Mouse (Mus musculus) right cerebral cortex, adult 18-20 months (tissue): Measurements from ENCODE around the gene Aktip.
A peak's percentile ranks its signal among the peaks of the same experiment; 100 is the strongest.

Source experiments
- DNase-seq: peaks from one replicate; pipeline ENCODE4 v3.0.0; 2022; ENCODE audit warnings: mixed read lengths

Aktip gene

GRCm38 (mm10) chr8:91199876-91200275 is at the start of gene Aktip:
Gene Aktip, minus strand, starts transcription at chr8:91199976.
- DNase-seq: no peak

- DNase-seq: no peak
Observed at GRCm38 (mm10) chr8:91245821-91246454, 46.2 kb upstream of the Aktip start.

DNA sequence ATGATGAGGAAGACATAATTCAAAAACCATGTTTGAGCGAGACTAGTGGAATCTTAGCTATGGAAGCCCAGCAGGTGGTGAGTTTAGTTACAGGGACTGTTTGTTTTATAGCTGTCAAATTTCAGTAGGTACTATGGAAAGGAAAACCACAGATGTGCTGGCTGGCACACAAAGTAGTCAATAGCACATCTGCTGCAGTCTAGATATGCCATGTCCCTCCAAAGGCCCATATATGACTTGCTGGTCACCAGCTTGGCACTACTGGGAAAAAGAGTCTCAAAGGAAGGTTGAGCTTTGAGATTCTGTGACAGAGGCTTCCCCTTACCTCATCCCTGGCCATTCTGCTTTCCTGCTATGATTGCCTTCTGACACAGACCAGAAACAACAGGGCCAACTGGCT is 42.9 kb upstream of the Aktip start:
- no peak for DNase-seq

DNA sequence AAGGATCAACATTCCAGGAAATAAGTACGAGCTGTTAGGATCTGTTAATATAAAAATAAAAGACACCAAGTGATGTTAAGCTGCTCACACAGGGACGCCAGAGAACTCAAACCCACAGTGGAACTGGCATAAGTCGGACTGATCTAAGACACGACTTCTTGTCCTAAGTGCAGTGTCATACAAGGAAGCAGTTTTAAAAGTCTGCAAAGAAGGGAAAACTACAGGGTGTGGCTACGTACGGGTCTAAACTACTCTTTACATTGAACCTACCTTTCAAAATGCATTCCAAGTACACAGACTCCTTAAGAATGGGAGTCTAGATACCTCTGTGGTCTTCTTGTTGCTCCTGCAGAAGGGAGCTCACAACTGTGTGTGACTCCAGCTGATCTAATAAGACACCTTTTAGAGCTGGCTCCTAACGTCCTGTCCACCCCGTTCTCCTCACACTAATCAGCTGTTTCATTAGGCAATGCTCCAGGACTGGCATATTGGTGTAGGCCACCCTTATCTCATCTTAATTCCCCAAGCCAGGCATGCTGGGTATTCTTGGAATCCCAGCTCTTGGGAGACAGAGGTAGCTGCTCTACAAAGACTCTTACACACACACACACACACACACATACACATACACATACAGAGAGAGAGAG is 42.2 kb upstream of the Aktip start:
- DNase-seq: no peak

DNA sequence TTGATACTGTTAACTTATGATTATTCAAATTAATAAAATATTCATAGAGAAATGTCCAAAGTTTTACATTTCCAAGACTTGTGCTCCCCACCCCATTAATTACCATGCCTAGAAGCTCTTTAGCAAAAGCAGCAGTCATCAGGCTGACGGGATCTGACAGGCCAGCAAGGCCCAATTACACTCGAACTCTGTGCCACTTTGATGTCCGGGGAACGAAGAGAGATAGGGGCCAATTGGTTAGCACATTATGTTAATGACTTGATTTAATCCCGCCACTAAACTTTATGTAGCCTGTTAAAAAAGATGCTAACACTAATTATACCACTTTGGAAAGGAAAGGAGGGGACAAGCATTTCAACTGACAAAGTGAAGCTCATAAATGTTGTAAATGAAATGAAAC is 41.6 kb upstream of the Aktip start:
- DNase-seq: no peak

DNA sequence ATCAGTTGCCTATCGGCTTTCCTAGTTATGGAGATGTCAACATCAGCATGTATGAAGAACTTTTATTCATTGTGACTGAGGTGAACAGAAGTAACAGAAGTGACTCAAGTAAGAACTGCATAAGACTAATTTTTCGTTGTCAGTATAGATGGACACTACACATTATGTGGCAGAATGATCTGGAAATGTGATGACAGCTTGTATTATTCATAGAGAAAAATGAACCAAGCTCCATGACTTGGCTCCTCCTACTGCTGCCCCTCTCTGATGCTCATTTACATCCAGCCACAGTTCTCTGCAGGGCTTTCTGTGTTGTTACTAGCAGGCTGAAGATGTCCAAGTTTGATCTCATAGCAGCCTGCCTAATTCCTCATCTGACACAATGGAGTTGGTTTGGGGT is 37.4 kb upstream of the Aktip start:
- no peak for DNase-seq

DNA sequence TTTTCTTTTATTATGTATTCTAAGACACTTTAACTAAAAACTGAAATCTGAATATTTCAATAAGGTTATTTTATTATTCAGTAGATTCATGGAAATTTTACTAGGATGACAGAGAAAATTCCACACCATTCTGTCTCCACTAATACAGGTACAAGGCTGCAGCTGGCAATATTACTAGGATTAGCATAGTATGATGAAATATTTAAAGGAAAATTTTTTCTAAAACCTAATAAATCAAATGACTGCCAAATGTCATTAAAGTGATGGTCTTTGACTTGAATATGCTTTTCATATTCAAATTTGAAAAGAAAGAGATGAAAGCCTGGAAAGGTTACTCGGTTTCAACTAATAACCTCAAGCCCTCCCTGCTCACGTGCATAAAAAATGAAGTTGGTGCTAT is 34.3 kb upstream of the Aktip start:
- DNase-seq: no peak

- DNase-seq: peak; percentile 23
Observed at GRCm38 (mm10) chr8:91227421-91227841, 27.7 kb upstream of the Aktip start.

- DNase-seq: no peak
Observed at GRCm38 (mm10) chr8:91224227-91224626, 24.5 kb upstream of the Aktip start.

GRCm38 (mm10) chr8:91221841-91222240 is 22.1 kb upstream of the Aktip start:
- no peak for DNase-seq

- no peak for DNase-seq
Observed at GRCm38 (mm10) chr8:91218271-91218670, 18.5 kb upstream of the Aktip start.

DNA sequence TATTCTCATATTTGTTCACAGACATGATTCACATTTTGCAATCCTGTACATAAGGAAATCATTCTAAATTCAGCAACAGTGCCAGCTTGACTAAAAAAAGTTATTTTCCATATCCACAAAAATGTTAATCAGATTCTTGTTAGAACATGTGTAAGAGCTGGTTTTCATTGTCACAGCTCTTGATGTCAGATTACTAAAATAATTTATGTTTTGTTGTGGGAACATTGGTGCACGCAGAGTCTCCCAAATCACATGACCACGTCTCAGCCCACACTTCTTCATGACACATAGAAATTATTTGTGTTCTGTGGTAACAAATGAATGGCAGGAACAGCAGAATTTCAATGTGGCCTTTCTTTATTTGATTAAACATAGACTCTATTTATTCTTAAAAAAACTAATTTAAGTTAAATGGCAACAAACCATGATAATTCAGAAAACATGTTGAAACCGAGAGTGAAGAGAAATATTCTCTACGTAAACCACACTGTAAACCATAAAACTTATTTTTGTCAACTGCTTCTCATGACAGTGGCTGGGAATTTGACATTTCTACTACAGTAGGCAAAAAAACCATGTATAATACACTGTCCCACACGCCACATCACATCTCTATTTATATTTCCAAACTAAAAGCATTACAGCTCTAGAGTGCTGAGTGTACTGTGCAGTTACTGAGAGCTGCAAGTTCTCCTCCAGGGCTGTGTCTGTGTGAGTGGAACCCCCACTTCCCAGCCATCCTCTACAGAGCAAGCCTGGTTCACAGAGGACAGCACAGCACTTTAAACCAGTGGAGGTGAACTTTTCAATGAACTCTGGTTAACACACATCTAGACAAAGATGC is 17.5 kb upstream of the Aktip start:
- DNase-seq: peak; percentile 12

GRCm38 (mm10) chr8:91214287-91214686 is 14.5 kb upstream of the Aktip start:
- no peak for DNase-seq

DNA sequence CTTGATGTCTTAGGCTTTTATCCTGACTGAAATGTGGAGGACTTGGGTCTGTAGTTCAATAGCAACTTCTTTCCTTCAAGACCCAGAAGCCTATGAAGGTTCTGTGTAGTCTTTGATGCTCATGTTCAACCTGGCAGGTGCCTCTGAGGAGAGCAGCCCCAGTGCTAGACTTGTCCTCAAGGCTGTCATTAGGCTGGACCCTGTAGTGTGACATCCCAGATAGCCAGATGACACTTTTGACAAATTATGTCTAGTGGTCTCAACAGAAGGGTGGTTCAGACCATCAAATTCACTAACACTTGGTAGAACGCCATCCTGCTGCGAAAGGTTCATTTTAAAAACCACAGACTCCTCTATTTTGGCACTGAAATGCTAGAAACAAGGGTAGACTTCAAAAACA is 13.2 kb upstream of the Aktip start:
- DNase-seq: no peak

DNA sequence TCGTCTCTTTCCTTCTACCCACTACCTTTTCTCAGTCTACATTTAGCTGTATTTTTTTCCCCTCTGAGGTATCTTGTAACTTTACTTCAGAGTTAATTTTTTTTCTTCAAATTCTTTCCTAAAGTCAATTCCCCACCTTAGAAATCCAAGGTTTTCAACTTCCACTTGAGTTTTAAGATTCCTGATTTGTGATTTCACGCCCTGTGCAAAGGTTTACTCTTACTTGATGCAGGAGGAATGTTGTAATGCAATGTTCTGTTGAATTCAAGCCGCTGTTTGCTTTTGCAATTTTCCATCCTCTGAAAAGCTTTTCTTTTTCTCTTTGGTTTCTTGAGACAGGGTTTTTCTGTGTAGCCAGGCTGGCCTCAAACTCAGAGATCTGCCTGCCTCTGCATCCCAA is 9.9 kb upstream of the Aktip start:
- no peak for DNase-seq

DNA sequence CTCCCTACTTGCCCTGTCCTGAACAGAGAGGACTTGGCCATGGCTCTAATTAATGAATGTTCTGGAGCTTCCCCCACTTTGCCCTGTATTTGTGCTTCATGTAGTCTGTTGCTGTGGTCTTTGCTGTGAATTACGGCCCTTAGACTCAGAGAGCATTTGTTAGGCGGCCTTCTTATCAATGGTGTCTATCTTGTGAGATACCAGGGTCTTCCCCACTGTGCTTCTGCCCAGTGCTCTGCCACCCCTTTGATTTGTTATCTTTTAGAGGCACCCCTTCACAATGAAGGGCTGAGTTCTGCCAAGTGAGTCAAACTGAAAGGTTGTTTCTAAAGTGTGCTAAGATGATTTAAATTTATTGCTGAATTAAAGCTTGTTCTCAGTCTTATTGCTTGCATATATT is 7.9 kb upstream of the Aktip start:
- no peak for DNase-seq

DNA sequence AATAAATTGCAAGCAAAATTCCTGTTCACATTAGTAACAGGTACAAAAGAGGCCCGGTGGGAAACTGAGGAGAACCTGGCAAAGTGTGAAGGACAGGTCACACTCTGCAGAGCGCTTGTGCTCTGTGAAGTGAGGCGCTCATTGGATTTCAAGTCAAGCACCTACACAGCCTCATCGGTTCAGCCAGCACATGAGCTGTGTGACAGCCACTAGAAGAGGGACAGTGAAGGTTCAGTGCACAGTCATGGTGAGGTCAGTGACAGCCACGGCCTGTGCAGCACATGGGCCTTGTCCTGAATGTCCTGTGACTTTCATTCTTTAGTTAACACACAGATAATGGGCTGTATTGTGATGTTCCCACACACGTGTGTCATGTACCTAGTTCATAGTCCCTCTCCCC is 6.1 kb upstream of the Aktip start:
- no peak for DNase-seq

DNA sequence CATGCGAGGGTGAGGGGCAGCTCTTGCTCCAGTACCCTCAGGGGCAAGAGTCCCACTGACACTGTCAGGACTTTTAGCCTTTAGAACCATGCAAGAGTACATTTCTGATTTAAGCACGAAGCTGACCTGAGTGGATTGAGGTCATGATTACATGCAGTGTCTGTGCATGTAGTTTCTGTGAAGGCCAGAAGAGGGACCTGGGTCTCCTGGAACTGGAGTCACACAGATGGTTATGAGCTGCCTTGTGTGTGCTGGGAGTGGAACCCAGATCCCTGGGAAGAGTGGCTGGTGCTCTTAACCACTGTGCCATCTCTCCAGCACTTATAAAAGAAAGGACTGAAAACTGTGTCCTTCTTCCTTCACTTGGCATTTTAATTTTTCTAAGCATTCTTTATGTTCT is 1.4 kb upstream of the Aktip start:
- DNase-seq: no peak

DNA sequence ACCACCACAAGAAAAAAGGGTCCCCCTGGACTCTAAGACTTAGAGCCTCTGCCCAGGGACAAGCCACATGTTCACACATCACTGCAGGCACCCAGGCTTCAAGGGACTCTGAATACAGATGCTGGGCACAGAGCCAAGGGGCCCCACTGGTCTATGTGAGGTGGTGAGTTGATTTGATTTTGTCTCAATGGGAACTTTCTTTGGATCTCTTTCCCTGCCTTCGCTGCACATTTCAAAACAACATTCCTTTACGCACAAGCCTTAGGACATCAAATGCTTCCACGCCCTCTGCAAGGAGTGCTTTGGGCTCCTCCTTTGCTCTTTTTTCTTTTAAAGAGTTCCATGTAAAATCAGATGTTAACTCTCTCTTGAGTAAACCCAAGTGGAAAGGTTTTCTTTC is 1.7 kb downstream of the Aktip start:
- DNase-seq: no peak

- no peak for DNase-seq
Observed at GRCm38 (mm10) chr8:91197233-91197632, 2.5 kb downstream of the Aktip start.

GRCm38 (mm10) chr8:91196661-91197060 is 3.1 kb downstream of the Aktip start:
- no peak for DNase-seq

DNA sequence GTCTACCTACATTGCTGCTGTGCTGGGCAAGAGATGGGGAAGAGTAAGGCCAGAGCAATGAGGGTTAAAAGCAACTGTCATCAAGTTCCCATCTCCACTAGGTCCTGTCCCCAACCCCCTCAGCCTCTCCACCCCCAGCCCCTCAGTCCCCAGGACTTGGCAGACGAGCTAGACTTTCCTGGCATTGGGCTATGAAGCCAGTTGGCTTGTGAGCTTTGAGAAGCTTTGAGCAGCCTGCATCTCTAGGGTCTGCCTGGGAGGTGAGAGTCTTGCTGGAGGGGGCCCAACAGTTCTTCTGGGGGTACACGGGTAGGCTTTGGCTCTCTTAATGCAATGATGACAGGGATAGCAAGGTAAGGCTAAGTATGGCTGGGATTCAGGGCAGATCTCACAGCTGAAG is 5.7 kb downstream of the Aktip start:
- no peak for DNase-seq

DNA sequence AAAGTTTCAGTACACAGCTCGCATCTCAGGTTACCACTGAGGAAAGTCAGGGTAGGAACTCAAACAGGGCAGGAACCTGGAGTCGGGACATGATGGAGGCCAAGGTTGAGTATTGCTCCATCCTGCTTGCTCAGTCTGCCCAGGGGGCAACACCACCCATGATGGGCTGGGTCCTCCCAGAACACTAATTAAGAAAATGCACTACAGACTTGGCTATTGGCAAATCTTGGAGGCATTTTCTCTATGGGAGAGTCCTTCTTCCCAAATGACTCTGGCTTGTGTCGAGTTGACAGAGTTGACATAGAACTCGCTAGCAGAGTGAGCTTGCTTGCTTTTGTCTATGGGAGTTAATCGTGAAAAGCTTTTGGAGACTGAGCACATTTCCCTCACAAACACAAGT is 6.8 kb downstream of the Aktip start:
- DNase-seq: no peak

- peak; percentile 62 for DNase-seq
Observed at GRCm38 (mm10) chr8:91190816-91191340, 8.9 kb downstream of the Aktip start.
